Mouse (Mus musculus): ENCODE measurements around the gene Pfdn5. TPM values are rescaled to one million over a fixed set of nuclear protein-coding genes. Genes with fewer than 3 reads are reported as not detected.

The Pfdn5 gene
- total and polyA plus RNA-seq, 3 experiments, result 302 to 7,439 (median 465) TPM

DNA sequence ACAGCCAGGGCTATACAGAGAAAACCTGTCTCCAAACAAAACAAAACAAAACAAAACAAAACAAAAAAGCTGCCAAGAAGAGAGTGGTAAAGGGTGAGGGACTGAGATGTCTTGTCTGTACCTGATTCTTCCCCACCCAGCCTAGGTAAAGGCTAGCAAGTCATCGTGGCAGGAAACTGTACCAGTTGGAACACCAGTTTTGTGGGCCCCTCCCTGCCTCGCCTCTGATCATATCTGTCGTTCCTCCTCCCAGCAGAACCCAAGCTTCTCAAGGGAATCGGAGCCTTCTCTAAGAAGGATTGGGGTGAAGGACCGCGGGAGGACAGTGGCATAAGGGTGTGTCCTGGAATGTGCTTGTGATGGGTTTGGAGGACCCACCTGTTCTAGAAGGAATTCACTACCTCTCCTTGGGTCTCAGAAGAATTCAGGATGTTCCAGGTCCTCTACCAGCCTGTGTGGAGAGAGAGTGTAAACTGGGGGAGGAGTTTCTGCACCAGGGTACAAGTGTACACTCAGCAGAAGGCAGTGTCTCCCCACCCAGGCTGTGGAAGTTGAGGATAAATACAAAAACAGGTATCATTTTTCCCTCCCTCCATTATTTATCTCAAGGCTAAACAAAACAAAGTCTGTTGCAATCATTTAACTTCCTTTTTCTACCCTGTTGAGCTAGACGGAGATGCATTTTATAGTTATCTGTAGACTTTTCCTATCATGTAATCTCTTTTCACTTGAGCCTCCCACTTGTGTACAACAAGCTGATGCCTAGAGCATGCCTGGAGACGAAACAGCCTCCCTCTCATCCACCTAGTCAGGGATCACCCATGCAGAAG lies 43.2 kb upstream of the Pfdn5 start (continued):
- TF ChIP-seq MAZ (IDR thresholded peaks at IDR 0.05; ENCODE audit: low read depth, low read length) (0 out of 2 replicates have a peak, but pooled peaks have one; percentile 6), NRF1 (IDR thresholded peaks at IDR 0.05; ENCODE audit: insufficient read depth, low read depth, low read length, poor library complexity, severe bottlenecking) (no peak), NELFE (IDR thresholded peaks at IDR 0.05; ENCODE audit: low read depth, low read length) (no peak; the same call in none of the 2 replicates), USF1 (IDR thresholded peaks at IDR 0.05; ENCODE audit: low read depth, low read length) (no peak), MAX (IDR thresholded peaks at IDR 0.05; ENCODE audit: low read length) (peak; percentile 36; the same call in 1 of the 2 replicates), ELF1 (IDR thresholded peaks at IDR 0.05; ENCODE audit: low read depth, low read length) (peak; percentile 11; the same call in 1 of the 2 replicates), HCFC1 (IDR thresholded peaks at IDR 0.05; ENCODE audit: low read depth, low read length) (0 out of 2 replicates have a peak, but pooled peaks have one; percentile 15), MXI1 (IDR thresholded peaks at IDR 0.05; ENCODE audit: low read depth, low read length) (no peak; the same call in 1 of the 2 replicates), MYB (IDR thresholded peaks at IDR 0.05; ENCODE audit: low read depth, low read length) (no peak; the same call in 1 of the 2 replicates), TAL1 (IDR thresholded peaks at IDR 0.05; ENCODE audit: low read length) (no peak), UBTF (IDR thresholded peaks at IDR 0.05; ENCODE audit: borderline replicate concordance, insufficient read depth, low read depth, low read length) (no peak), GABPA (IDR thresholded peaks at IDR 0.05; ENCODE audit: low read depth, low read length) (no peak), TCF12 (IDR thresholded peaks at IDR 0.05; ENCODE audit: low read depth, low read length) (0 out of 2 replicates have a peak, but pooled peaks have one; percentile 5)

- DNase-seq (ENCODE audit: low read depth, low spot score), result no peak
- peak overlapping the region; percentile 87 for H3K27ac ChIP-seq (ENCODE audit: control insufficient read depth, low read depth, low read length)
- H3K27me3 ChIP-seq (ENCODE audit: control insufficient read depth in 1 of 2, insufficient read depth in 2 of 2, low read length in 2 of 2), result no peaks in the 10 kb centered on the region
- H3K4me1 ChIP-seq (ENCODE audit: control insufficient read depth in 1 of 2, insufficient read depth in 2 of 2, low read length in 2 of 2), result peaks cover 12 to 48% of the 10 kb centered on the region in 2 experiments
- peak overlapping the region; percentile 11 to 27 for H3K4me3 ChIP-seq (ENCODE audit: control insufficient read depth in 1 of 2, insufficient read depth in 1 of 2, low read depth in 2 of 2, low read length in 2 of 2)
- H3K9ac ChIP-seq (ENCODE audit: control insufficient read depth, low read depth, low read length, poor library complexity, severe bottlenecking), result peak overlapping the region; percentile 57
- peaks cover 24% of the 10 kb centered on the region for H3K79me2 ChIP-seq (ENCODE audit: control insufficient read depth, insufficient read depth, low read length, poor library complexity)
- H3K36me3 ChIP-seq (ENCODE audit: control insufficient read depth in 1 of 2, insufficient read depth in 2 of 2, low read length in 2 of 2), result peaks cover 0 to 39% of the 10 kb centered on the region in 2 experiments; a peak in 2 of 4 replicates
- no peaks in the 10 kb centered on the region for H3K9me3 ChIP-seq (replicated peaks; ENCODE audit: insufficient read depth, low read length)
- TF ChIP-seq GABPA (IDR thresholded peaks at IDR 0.05; ENCODE audit: low read depth, low read length), result no peak
- peak; percentile 71 for TF ChIP-seq GATA1 (IDR thresholded peaks at IDR 0.05; ENCODE audit: low read depth, low read length)
- no peak for TF ChIP-seq ZC3H11A (IDR thresholded peaks at IDR 0.05; ENCODE audit: low read depth, low read length)
- TF ChIP-seq TAL1 (IDR thresholded peaks at IDR 0.05; ENCODE audit: low read length), result no peak
- TF ChIP-seq RAD21 (IDR thresholded peaks at IDR 0.05; ENCODE audit: low read depth, low read length), result no peak
- TF ChIP-seq ETS1 (IDR thresholded peaks at IDR 0.05; ENCODE audit: low read depth, low read length), result peak; percentile 85
- no peak for TF ChIP-seq CHD1 (IDR thresholded peaks at IDR 0.05; ENCODE audit: low read depth, low read length)
- TF ChIP-seq EP300 (IDR thresholded peaks at IDR 0.05; ENCODE audit: low read depth in 1 of 2, low read length in 2 of 2), result peak; percentile 56 to 59
- TF ChIP-seq MYC (IDR thresholded peaks at IDR 0.05; ENCODE audit: low read depth, low read length), result 0 out of 2 replicates have a peak, but pooled peaks have one; percentile 67
- no peak for TF ChIP-seq NELFE (IDR thresholded peaks at IDR 0.05; ENCODE audit: low read depth, low read length)
- 0 out of 2 replicates have a peak, but pooled peaks have one; percentile 40 for TF ChIP-seq ELF1 (IDR thresholded peaks at IDR 0.05; ENCODE audit: low read depth, low read length)
- TF ChIP-seq MYB (IDR thresholded peaks at IDR 0.05; ENCODE audit: low read depth, low read length), result no peak
- no peak for TF ChIP-seq SMC3 (IDR thresholded peaks at IDR 0.05; ENCODE audit: low read depth, low read length)
- TF ChIP-seq POLR2AphosphoS5 (IDR thresholded peaks at IDR 0.05; ENCODE audit: borderline replicate concordance, low read depth, low read length), result no peak
- no peak for TF ChIP-seq CTCF (IDR thresholded peaks at IDR 0.05 in 2 of 3, conservative IDR thresholded peaks at IDR 0.05 in 1 of 3; ENCODE audit: control insufficient read depth in 1 of 3, insufficient read depth in 1 of 3, low read depth in 2 of 3, low read length in 3 of 3, poor library complexity in 1 of 3, severe bottlenecking in 1 of 3)
- no peak; the same call in 1 of the 2 replicates for TF ChIP-seq ZKSCAN1 (IDR thresholded peaks at IDR 0.05; ENCODE audit: low read depth, low read length)
- TF ChIP-seq MEF2A (IDR thresholded peaks at IDR 0.05; ENCODE audit: extremely low read depth, insufficient replicate concordance, low read depth, low read length, poor library complexity, severe bottlenecking), result no peak
- peak; percentile 65 for TF ChIP-seq RCOR1 (IDR thresholded peaks at IDR 0.05; ENCODE audit: low read depth, low read length)
- peak; percentile 99 for TF ChIP-seq ZNF384 (IDR thresholded peaks at IDR 0.05; ENCODE audit: low read depth, low read length)
- no peak for TF ChIP-seq CHD2 (IDR thresholded peaks at IDR 0.05; ENCODE audit: low read length)
- no peak for TF ChIP-seq TBP (IDR thresholded peaks at IDR 0.05; ENCODE audit: low read depth, low read length)
- TF ChIP-seq MAZ (IDR thresholded peaks at IDR 0.05; ENCODE audit: low read depth, low read length), result no peak
- TF ChIP-seq JUND (IDR thresholded peaks at IDR 0.05; ENCODE audit: low read depth, low read length), result no peak
- TF ChIP-seq UBTF (IDR thresholded peaks at IDR 0.05; ENCODE audit: borderline replicate concordance, insufficient read depth, low read depth, low read length), result no peak
- TF ChIP-seq USF2 (IDR thresholded peaks at IDR 0.05; ENCODE audit: borderline replicate concordance in 1 of 2, insufficient read depth in 1 of 2, low read depth in 1 of 2, low read length in 2 of 2), result no peak
These were observed 42.3 kb upstream of the Pfdn5 start for GRCm38 (mm10) chr15:102283648-102284047.

All from MEL (cell line).